Mouse (Mus musculus): Measurements from ENCODE around the gene Sectm1a. TPM values are rescaled to one million over a fixed set of nuclear protein-coding genes. Genes with fewer than 3 reads are reported as not detected.

The Sectm1a gene
- polyA plus RNA-seq, 1 experiment, result not detected

DNA sequence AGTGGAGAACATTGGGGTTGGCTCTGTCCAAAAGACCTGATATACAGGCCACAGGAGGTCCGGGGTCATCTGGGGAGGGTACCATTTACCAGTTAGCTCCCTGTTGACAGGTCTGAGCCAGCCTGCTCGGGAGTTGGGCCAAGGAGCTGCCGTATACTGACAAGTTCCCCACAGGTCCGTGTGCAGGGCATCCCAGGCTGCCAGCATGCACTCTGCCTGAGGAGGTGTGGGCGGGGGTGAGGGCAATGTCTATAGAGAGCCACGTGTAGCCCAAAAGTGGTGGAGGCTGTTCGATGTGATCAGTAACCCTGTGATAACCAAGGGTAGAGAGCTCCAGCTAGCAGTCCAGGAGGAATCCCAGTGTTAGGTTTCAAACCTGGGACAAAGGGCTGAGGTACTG is 18.7 kb upstream of the Sectm1a start:
- Histone ChIP-seq H3K4me1 (ENCODE audit: control insufficient read depth, insufficient read depth, low read length) (no peaks in the 10 kb centered on the region), H3K27me3 (ENCODE audit: control insufficient read depth, insufficient read depth, low read length, poor library complexity, severe bottlenecking) (no peaks in the 10 kb centered on the region), H3K36me3 (ENCODE audit: control insufficient read depth, insufficient read depth, low read length, poor library complexity, severe bottlenecking) (no peaks in the 10 kb centered on the region), H3K27ac (ENCODE audit: insufficient read depth, low read length) (no peak overlapping the region), H3K4me3 (ENCODE audit: low read depth, low read length) (no peak overlapping the region), H3K9ac (ENCODE audit: low read depth, poor library complexity, severe bottlenecking) (no peak overlapping the region), H3K9me3 (replicated peaks; ENCODE audit: control insufficient read depth, insufficient read depth, low read length, poor library complexity, severe bottlenecking) (no peaks in the 10 kb centered on the region)
- TF ChIP-seq EP300 (IDR thresholded peaks at IDR 0.05; ENCODE audit: insufficient read depth, low read depth, low read length), result no peak
- TF ChIP-seq CTCF (IDR thresholded peaks at IDR 0.05; ENCODE audit: low read depth, low read length), result no peak
- TF ChIP-seq POLR2A (IDR thresholded peaks at IDR 0.05; ENCODE audit: insufficient read depth, low read length), result no peak

DNA sequence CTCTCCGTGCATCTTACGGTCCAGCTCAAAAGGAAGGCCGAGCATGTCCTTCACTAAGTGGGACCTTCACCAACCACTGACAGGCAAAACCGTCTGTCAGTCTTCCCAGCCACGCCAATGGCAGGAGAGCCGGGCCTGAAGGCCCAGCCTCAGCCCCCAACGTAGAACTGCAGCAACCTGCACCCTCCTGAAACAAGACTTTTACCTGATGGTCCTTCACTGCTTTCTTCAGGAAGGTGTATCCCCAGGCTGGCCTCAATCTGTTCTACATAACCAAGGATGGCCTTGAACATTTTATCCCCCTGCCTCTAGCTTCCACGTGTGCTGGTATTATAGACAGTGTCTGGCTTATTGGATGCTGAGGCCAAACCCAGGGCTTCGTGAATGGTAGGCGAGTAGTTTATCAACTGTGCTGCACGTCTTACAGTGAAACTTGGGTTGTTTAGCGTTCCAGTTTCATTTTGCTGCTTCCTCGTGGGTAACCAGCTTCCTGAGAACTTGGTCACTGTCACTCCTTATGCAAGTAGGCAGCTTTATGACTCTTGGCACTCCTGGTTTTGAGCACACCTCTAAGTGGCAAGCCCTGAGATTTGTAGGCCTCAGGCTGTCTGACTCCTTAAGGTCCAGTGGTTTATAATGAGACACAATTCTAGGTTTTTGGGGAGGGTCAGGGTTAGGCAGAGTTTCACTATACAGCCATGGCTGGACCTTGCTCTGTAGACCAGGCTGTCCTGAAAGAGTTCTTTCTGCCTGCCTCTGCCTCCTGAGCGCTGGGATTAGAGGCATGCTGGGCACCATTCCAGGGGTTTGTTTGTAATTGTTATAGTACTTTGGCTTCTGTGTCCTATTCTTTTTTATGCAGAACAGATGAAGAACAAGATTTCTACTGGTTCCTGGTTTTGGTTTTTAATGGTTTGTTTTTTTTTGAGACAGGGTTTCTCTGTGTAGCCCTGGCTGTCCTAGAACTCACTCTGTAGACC is 11.9 kb upstream of the Sectm1a start:
- no peaks in the 10 kb centered on the region for H3K36me3 ChIP-seq (ENCODE audit: control insufficient read depth, insufficient read depth, low read length, poor library complexity, severe bottlenecking)
- no peaks in the 10 kb centered on the region for H3K9me3 ChIP-seq (replicated peaks; ENCODE audit: control insufficient read depth, insufficient read depth, low read length, poor library complexity, severe bottlenecking)
- no peak overlapping the region for H3K4me3 ChIP-seq (ENCODE audit: low read depth, low read length)
- H3K4me1 ChIP-seq (ENCODE audit: control insufficient read depth, insufficient read depth, low read length), result no peaks in the 10 kb centered on the region
- TF ChIP-seq CTCF (IDR thresholded peaks at IDR 0.05; ENCODE audit: low read depth, low read length) (no peak), POLR2A (IDR thresholded peaks at IDR 0.05; ENCODE audit: insufficient read depth, low read length) (no peak), EP300 (IDR thresholded peaks at IDR 0.05; ENCODE audit: insufficient read depth, low read depth, low read length) (no peak)
- H3K9ac ChIP-seq (ENCODE audit: low read depth, poor library complexity, severe bottlenecking), result no peak overlapping the region
- H3K27me3 ChIP-seq (ENCODE audit: control insufficient read depth, insufficient read depth, low read length, poor library complexity, severe bottlenecking), result no peaks in the 10 kb centered on the region
- no peak overlapping the region for H3K27ac ChIP-seq (ENCODE audit: insufficient read depth, low read length)

DNA sequence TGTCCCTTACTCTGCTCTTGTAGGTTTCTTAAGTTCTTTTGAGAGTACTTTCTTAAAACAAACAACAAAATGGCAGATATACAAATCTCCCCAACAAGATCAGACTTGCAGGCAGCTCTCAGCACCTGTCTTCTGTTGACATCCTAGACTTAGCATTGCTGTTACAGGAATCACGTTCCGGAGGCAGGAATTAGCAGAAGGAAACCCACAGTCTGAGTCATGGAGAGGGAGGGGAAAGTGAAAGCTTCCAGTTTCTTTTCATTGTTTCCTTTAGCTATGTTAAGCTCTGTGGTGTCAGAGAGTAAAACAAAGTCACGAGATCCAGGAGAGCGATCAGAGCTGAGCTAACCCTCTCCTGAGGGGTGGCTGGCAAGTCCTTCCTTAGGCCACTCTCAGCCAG is 9.9 kb upstream of the Sectm1a start:
- H3K27ac ChIP-seq (ENCODE audit: insufficient read depth, low read length), result no peak overlapping the region

DNA sequence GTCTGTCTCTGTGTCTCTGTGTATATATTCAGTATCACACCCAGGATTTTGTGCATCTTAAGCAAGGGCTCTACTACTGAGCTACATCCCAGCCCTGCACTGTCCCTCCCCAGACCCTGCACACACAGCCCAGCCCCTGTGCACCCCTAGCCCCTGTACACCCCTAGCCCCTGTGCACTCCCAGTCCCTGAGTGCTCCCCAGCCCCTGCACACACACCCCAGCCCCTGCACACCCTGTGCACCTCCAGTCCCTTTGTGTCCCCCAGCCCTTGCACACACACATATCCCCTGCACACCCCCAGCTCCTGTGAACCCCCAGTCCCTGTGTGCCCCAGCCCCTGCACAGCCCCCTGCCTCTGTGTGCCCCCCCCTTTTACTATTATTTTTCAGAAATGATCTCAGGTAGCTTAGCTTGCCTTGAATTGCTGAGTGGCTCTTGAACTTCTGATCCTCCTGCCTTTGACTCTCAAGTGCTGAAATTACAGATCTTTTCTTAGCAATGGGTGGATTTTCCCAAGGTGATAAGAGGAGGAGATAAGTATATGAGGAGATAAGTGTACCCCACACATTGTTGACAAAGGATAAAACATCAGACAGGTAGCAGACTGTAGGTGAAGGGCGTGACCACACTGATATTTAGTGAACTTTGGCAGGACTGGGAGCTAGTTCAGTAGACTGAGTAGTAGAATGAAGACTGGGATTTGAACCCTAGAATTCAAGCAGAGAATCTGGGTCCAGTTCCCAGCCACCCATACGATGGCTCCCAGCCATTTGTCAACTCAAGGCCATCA is 8.9 kb upstream of the Sectm1a start:
- no peak overlapping the region for H3K27ac ChIP-seq (ENCODE audit: insufficient read depth, low read length)
- H3K4me3 ChIP-seq (ENCODE audit: low read depth, low read length), result no peak overlapping the region
- TF ChIP-seq CTCF (IDR thresholded peaks at IDR 0.05; ENCODE audit: low read depth, low read length) (no peak), EP300 (IDR thresholded peaks at IDR 0.05; ENCODE audit: insufficient read depth, low read depth, low read length) (no peak), POLR2A (IDR thresholded peaks at IDR 0.05; ENCODE audit: insufficient read depth, low read length) (no peak)
- no peaks in the 10 kb centered on the region for H3K9me3 ChIP-seq (replicated peaks; ENCODE audit: control insufficient read depth, insufficient read depth, low read length, poor library complexity, severe bottlenecking)
- no peaks in the 10 kb centered on the region for H3K27me3 ChIP-seq (ENCODE audit: control insufficient read depth, insufficient read depth, low read length, poor library complexity, severe bottlenecking)
- H3K4me1 ChIP-seq (ENCODE audit: control insufficient read depth, insufficient read depth, low read length), result no peaks in the 10 kb centered on the region
- H3K36me3 ChIP-seq (ENCODE audit: control insufficient read depth, insufficient read depth, low read length, poor library complexity, severe bottlenecking), result no peaks in the 10 kb centered on the region
- H3K9ac ChIP-seq (ENCODE audit: low read depth, poor library complexity, severe bottlenecking), result no peak overlapping the region

More for the DNA sequence above, 9.9 kb upstream of the Sectm1a start:
- Histone ChIP-seq H3K36me3 (ENCODE audit: control insufficient read depth, insufficient read depth, low read length, poor library complexity, severe bottlenecking) (no peaks in the 10 kb centered on the region), H3K9me3 (replicated peaks; ENCODE audit: control insufficient read depth, insufficient read depth, low read length, poor library complexity, severe bottlenecking) (no peaks in the 10 kb centered on the region), H3K27me3 (ENCODE audit: control insufficient read depth, insufficient read depth, low read length, poor library complexity, severe bottlenecking) (no peaks in the 10 kb centered on the region), H3K4me1 (ENCODE audit: control insufficient read depth, insufficient read depth, low read length) (no peaks in the 10 kb centered on the region), H3K9ac (ENCODE audit: low read depth, poor library complexity, severe bottlenecking) (no peak overlapping the region), H3K4me3 (ENCODE audit: low read depth, low read length) (no peak overlapping the region)
- TF ChIP-seq POLR2A (IDR thresholded peaks at IDR 0.05; ENCODE audit: insufficient read depth, low read length), result no peak
- TF ChIP-seq CTCF (IDR thresholded peaks at IDR 0.05; ENCODE audit: low read depth, low read length), result no peak
- no peak for TF ChIP-seq EP300 (IDR thresholded peaks at IDR 0.05; ENCODE audit: insufficient read depth, low read depth, low read length)

DNA sequence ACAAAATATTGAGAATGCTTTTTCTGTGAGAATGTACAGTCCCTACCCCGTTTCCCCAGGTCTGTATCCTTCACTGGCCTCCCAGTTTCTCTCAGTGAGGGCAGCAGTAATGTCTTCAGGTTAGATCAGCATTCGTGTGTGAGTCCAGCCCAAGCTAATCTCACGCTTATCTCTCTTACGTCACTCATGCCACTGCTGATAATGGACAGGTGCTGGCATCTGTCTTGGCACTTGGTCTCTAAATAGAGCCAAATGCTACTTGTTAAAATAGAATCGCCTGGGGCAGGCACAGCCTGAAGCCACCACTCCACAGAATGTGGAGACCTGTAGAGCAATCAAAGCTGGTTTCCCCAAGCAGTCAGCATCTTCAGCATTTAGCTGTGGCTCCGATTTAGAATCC is 8.0 kb upstream of the Sectm1a start:
- H3K27me3 ChIP-seq (ENCODE audit: control insufficient read depth, insufficient read depth, low read length, poor library complexity, severe bottlenecking), result no peaks in the 10 kb centered on the region
- no peaks in the 10 kb centered on the region for H3K4me1 ChIP-seq (ENCODE audit: control insufficient read depth, insufficient read depth, low read length)
- H3K9me3 ChIP-seq (replicated peaks; ENCODE audit: control insufficient read depth, insufficient read depth, low read length, poor library complexity, severe bottlenecking), result no peaks in the 10 kb centered on the region
- no peak overlapping the region for H3K27ac ChIP-seq (ENCODE audit: insufficient read depth, low read length)
- no peak for TF ChIP-seq EP300 (IDR thresholded peaks at IDR 0.05; ENCODE audit: insufficient read depth, low read depth, low read length)
- TF ChIP-seq POLR2A (IDR thresholded peaks at IDR 0.05; ENCODE audit: insufficient read depth, low read length), result no peak
- TF ChIP-seq CTCF (IDR thresholded peaks at IDR 0.05; ENCODE audit: low read depth, low read length), result no peak
- H3K4me3 ChIP-seq (ENCODE audit: low read depth, low read length), result no peak overlapping the region
- H3K9ac ChIP-seq (ENCODE audit: low read depth, poor library complexity, severe bottlenecking), result no peak overlapping the region
- no peaks in the 10 kb centered on the region for H3K36me3 ChIP-seq (ENCODE audit: control insufficient read depth, insufficient read depth, low read length, poor library complexity, severe bottlenecking)
